Mouse (Mus musculus): ENCODE data around the gene Fam187b. TPM values are rescaled to one million over a fixed set of nuclear protein-coding genes. Genes with fewer than 3 reads are reported as not detected.

Gene Fam187b
- polyA plus RNA-seq, 2 experiments: 1.5 to 2.6 TPM

DNA sequence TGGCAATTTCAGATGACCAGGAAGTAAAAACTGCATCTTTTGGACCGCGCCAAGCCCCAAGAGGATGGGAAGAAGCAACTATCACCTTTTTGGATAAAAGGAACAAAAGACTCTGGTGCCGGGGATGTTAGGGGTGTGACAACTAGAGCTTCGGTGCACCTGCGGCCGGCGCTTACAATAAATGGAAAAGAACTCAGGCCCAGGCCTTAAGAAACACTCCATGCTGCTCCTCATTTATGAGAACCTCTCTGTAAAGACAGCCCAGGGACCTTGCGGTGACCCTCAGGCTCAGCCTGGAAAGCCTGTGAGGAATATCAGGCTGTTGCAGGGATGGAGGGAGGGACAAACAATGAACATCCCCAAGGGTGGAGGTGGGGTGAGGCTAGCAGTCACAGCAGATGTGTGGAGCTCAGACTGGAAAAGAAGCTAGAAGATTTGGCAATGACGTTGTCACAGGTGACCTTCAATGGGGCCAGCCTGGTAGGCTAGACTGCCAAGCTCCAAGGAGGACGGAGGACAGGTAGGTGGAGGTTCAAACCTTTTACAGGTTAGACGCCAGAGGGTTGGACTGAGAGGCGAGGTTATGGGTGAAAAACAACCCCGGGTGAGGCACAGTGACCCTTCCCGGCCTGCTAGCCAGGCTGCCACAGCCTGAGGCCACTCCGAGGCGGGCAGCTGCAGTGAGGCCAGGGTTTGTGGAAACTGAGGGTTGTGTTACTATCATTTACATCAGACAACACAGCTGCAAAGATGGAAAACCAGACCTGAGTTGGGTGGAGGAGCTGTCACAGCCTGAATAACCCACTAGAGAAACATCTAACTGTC, 20.9 kb upstream of the Fam187b start:
- H3K9ac ChIP-seq (replicated peaks): no peak overlapping the region
- TF ChIP-seq CTCF (IDR thresholded peaks at IDR 0.05; ENCODE audit: low read depth) (no peak), EP300 (IDR thresholded peaks at IDR 0.05; ENCODE audit: low read depth) (no peak)
- no peak overlapping the region for H3K4me3 ChIP-seq (ENCODE audit: insufficient read depth in 1 of 2, low read depth in 2 of 2, low read length in 2 of 2)
- ATAC-seq (ENCODE audit: insufficient read depth) (no peak), DNase-seq (ENCODE audit: low read depth in 3 of 3, low spot score in 3 of 3) (no peak)
- H3K27me3 ChIP-seq (ENCODE audit: control insufficient read depth, insufficient read depth, low read length): no peaks in the 10 kb centered on the region
- whole genome bisulfite sequencing (ENCODE audit: insufficient replicate concordance): 84% methylated on average over 16 of the region's 16 CpGs
- peaks cover 3 to 13% of the 10 kb centered on the region in 2 experiments for H3K4me1 ChIP-seq (replicated peaks; ENCODE audit: control insufficient read depth in 2 of 2, insufficient read depth in 2 of 2, low read length in 1 of 2)
- peaks cover 46% of the 10 kb centered on the region for H3K36me3 ChIP-seq (replicated peaks; ENCODE audit: control insufficient read depth, insufficient read depth, low read depth)
- no peak overlapping the region for H3K4me2 ChIP-seq (ENCODE audit: low read depth)
- no peak overlapping the region for H3K27ac ChIP-seq
- no peaks in the 10 kb centered on the region for H3K9me3 ChIP-seq (ENCODE audit: control insufficient read depth, low read length)

DNA sequence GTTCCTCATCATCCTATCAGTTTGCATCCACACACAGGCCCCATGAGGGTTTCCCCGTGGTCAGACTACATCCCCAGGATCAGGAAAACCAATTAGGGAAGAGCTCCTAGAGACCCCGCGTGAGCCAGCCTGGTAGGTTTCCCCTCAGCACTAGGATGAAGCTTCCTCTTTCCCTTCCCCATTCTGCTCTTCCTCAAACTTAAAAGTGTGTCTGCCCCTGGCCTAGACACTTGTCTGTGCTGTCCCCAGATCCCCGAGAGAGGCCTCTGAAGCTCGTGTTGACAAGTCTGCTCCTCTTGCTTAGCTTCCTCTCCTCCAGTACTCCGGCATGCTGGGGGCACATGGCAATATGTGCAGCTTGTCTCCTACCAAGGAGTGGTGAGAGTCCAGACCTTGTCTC, 20.1 kb upstream of the Fam187b start:
- TF ChIP-seq EP300 (IDR thresholded peaks at IDR 0.05; ENCODE audit: low read depth): no peak
- TF ChIP-seq CTCF (IDR thresholded peaks at IDR 0.05; ENCODE audit: low read depth): no peak
- Histone ChIP-seq H3K27me3 (ENCODE audit: control insufficient read depth, insufficient read depth, low read length) (no peaks in the 10 kb centered on the region), H3K4me2 (ENCODE audit: low read depth) (no peak overlapping the region), H3K9ac (replicated peaks) (no peak overlapping the region), H3K4me1 (replicated peaks; ENCODE audit: control insufficient read depth in 2 of 2, insufficient read depth in 2 of 2, low read length in 1 of 2) (peaks cover 7 to 19% of the 10 kb centered on the region in 2 experiments), H3K9me3 (ENCODE audit: control insufficient read depth, low read length) (no peaks in the 10 kb centered on the region), H3K4me3 (ENCODE audit: insufficient read depth in 1 of 2, low read depth in 2 of 2, low read length in 2 of 2) (no peak overlapping the region), H3K27ac (no peak overlapping the region), H3K36me3 (replicated peaks; ENCODE audit: control insufficient read depth, insufficient read depth, low read depth) (peaks cover 46% of the 10 kb centered on the region)
- WGBS (ENCODE audit: insufficient replicate concordance): 48% methylated on average over 6 of the region's 6 CpGs
- ATAC-seq (ENCODE audit: insufficient read depth): no peak
- DNase-seq (ENCODE audit: low read depth in 3 of 3, low spot score in 3 of 3): no peak

DNA sequence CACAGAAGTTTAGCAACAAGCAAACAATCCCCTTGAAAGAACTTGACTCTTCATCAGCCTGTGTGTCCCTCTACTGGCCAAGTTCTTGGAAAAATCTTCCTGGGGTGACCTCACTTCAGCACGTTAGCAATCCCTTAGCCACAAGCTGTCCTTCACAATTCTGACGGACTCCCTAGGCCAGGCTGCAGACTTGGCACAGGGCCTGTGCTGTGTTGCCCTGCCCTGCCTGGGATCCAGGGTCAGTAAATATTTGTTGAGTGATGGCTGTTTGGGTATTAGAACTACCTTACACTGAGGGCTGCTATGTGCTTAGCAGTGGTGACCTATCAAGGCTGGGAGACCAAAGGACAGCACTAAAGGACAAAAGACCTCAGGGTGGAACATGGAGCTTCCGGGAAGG, 19.6 kb upstream of the Fam187b start:
- DNase-seq (ENCODE audit: low read depth in 3 of 3, low spot score in 3 of 3): no peak

DNA sequence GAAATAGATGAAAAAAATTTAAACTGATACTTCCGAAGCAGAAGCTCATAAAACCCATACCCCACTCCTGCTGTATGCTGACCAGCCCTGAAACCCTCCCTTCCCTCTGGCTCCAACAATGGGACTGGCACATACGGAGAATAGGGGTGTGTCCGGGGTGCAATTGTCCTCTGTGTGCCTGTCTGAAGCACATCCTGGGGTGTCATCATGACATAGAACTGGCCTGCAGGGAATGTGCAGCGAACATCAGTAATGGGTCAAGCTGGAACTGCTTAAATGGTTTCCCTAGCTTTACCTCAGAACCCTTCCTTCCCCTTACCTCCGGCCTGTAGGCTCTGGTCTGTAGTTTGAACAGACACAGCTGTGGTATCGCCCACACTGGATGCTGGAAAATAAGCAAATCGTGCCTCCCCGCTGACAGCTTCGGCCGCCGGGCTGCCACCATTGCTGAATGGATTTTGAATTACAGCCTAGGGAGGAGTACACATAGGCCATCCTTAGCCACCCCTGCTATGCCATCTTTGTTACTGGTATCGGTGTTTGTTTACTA, 18.5 kb upstream of the Fam187b start:
- Histone ChIP-seq H3K27ac (no peak overlapping the region), H3K9me3 (ENCODE audit: control insufficient read depth, low read length) (no peaks in the 10 kb centered on the region), H3K4me2 (ENCODE audit: low read depth) (peak overlapping the region; percentile 85), H3K9ac (replicated peaks) (no peak overlapping the region), H3K4me1 (replicated peaks; ENCODE audit: control insufficient read depth in 2 of 2, insufficient read depth in 2 of 2, low read length in 1 of 2) (peaks cover 7 to 19% of the 10 kb centered on the region in 2 experiments), H3K36me3 (replicated peaks; ENCODE audit: control insufficient read depth, insufficient read depth, low read depth) (peaks cover 41% of the 10 kb centered on the region), H3K4me3 (ENCODE audit: insufficient read depth in 1 of 2, low read depth in 2 of 2, low read length in 2 of 2) (peak overlapping the region; percentile 61 to 80; a peak in 3 of 4 replicates), H3K27me3 (ENCODE audit: control insufficient read depth, insufficient read depth, low read length) (no peaks in the 10 kb centered on the region)
- ATAC-seq (ENCODE audit: insufficient read depth): no peak
- TF ChIP-seq CTCF (IDR thresholded peaks at IDR 0.05; ENCODE audit: low read depth) (no peak), EP300 (IDR thresholded peaks at IDR 0.05; ENCODE audit: low read depth) (no peak)
- no peak for DNase-seq (ENCODE audit: low read depth in 3 of 3, low spot score in 3 of 3)
- WGBS (ENCODE audit: insufficient replicate concordance): 82% methylated on average over 12 of the region's 12 CpGs

More for the DNA sequence above, 19.6 kb upstream of the Fam187b start:
- H3K4me3 ChIP-seq (ENCODE audit: insufficient read depth in 1 of 2, low read depth in 2 of 2, low read length in 2 of 2): no peak overlapping the region
- ATAC-seq (ENCODE audit: insufficient read depth): no peak
- no peak overlapping the region for H3K27ac ChIP-seq
- H3K4me1 ChIP-seq (replicated peaks; ENCODE audit: control insufficient read depth in 2 of 2, insufficient read depth in 2 of 2, low read length in 1 of 2): peaks cover 7 to 19% of the 10 kb centered on the region in 2 experiments
- H3K9me3 ChIP-seq (ENCODE audit: control insufficient read depth, low read length): no peaks in the 10 kb centered on the region
- H3K4me2 ChIP-seq (ENCODE audit: low read depth): no peak overlapping the region
- H3K36me3 ChIP-seq (replicated peaks; ENCODE audit: control insufficient read depth, insufficient read depth, low read depth): peaks cover 43% of the 10 kb centered on the region
- no peaks in the 10 kb centered on the region for H3K27me3 ChIP-seq (ENCODE audit: control insufficient read depth, insufficient read depth, low read length)
- WGBS (ENCODE audit: insufficient replicate concordance): 73% methylated on average over 3 of the region's 3 CpGs
- TF ChIP-seq CTCF (IDR thresholded peaks at IDR 0.05; ENCODE audit: low read depth) (no peak), EP300 (IDR thresholded peaks at IDR 0.05; ENCODE audit: low read depth) (no peak)
- H3K9ac ChIP-seq (replicated peaks): no peak overlapping the region

All from liver, embryonic 14.5 days (tissue).